Mouse (Mus musculus) heart, postnatal 25 days (tissue): ENCODE measurements at regions not wholly inside any gene's neighbourhood (a gene's known extent, or its start where the extent isn't known, plus 50 kb on each side); places are given as distances from the start of the nearest gene placed in this dataset.
A peak's percentile ranks its signal among the peaks of the same experiment; 100 is the strongest.

ENCODE experiments used
- DNase-seq: peaks from one replicate; pipeline ENCODE4 v3.0.0; 2022; ENCODE audit warnings: low spot score
- intact Hi-C: fragments of 180-260 bp; cut with DNase I; formaldehyde crosslinking; loops from one replicate; pipeline ENCODE4 v1.15.1; 2025

GRCm38 (mm10) chr13:35079685-35080084 is 52.8 kb upstream of the Eci2 start:
- intact Hi-C loops: no loop called here

GRCm38 (mm10) chr13:35085386-35085785 is 58.5 kb upstream of the Eci2 start:
- intact Hi-C loops: no loop called here
- no peak for DNase-seq

More at GRCm38 (mm10) chr13:35079685-35080084, 52.8 kb upstream of the Eci2 start:
- DNase-seq: no peak

GRCm38 (mm10) chr13:35087246-35088040 is 60.5 kb upstream of the Eci2 start:
- no peak for DNase-seq
- intact Hi-C loops: no loop called here

- intact Hi-C loops: no loop called here
These were observed 64.3 kb upstream of the Eci2 start for GRCm38 (mm10) chr13:35091155-35091554.

GRCm38 (mm10) chr13:35119782-35120181 is 92.9 kb upstream of the Eci2 start:
- DNase-seq: no peak
- intact Hi-C loops: no loop called here

More at GRCm38 (mm10) chr13:35091155-35091554, 64.3 kb upstream of the Eci2 start:
- DNase-seq: no peak

GRCm38 (mm10) chr13:35129475-35129874 is 102.6 kb upstream of the Eci2 start:
- intact Hi-C loops: no loop called here
- DNase-seq: no peak

GRCm38 (mm10) chr13:35131272-35132185 is 104.6 kb upstream of the Eci2 start:
- intact Hi-C loops: no loop called here
- DNase-seq: no peak

- DNase-seq: no peak
- intact Hi-C loops: no loop called here
These were observed 124.7 kb upstream of the Eci2 start for GRCm38 (mm10) chr13:35151629-35152028.

GRCm38 (mm10) chr13:35159456-35159855 is 132.6 kb upstream of the Eci2 start:
- intact Hi-C loops: no loop called here
- no peak for DNase-seq

GRCm38 (mm10) chr13:35160767-35161166 is 133.9 kb upstream of the Eci2 start:
- no peak for DNase-seq
- intact Hi-C loops: no loop called here

GRCm38 (mm10) chr13:35166080-35166479 is 139.2 kb upstream of the Eci2 start:
- no peak for DNase-seq
- intact Hi-C loops: no loop called here

- peak; percentile 29 for DNase-seq
- intact Hi-C loops: no loop called here
These were observed 140.1 kb upstream of the Eci2 start for GRCm38 (mm10) chr13:35166831-35167541.

GRCm38 (mm10) chr13:35171562-35172254 is 144.8 kb upstream of the Eci2 start:
- intact Hi-C loops: no loop called here

GRCm38 (mm10) chr13:35173522-35173921 is 146.6 kb upstream of the Eci2 start:
- no peak for DNase-seq
- intact Hi-C loops: no loop called here

More at GRCm38 (mm10) chr13:35171562-35172254, 144.8 kb upstream of the Eci2 start:
- no peak for DNase-seq

GRCm38 (mm10) chr13:35175587-35175986 is 148.7 kb upstream of the Eci2 start:
- intact Hi-C loops: no loop called here

GRCm38 (mm10) chr13:35177305-35177704 is 150.4 kb upstream of the Eci2 start:
- no peak for DNase-seq
- intact Hi-C loops: no loop called here

More at GRCm38 (mm10) chr13:35175587-35175986, 148.7 kb upstream of the Eci2 start:
- no peak for DNase-seq

GRCm38 (mm10) chr13:35189028-35189711 is 162.3 kb upstream of the Eci2 start:
- no peak for DNase-seq
- intact Hi-C loops: no loop called here

GRCm38 (mm10) chr13:35202069-35202468 is 175.2 kb upstream of the Eci2 start:
- no peak for DNase-seq
- intact Hi-C loops: no loop called here

- intact Hi-C loops: no loop called here
- DNase-seq: no peak
These were observed 181.4 kb upstream of the Eci2 start for GRCm38 (mm10) chr13:35208319-35208718.
